Mouse (Mus musculus): ENCODE measurements around the gene Klk4.

GRCm38 (mm10) chr7:43883547-43883946 is 2.6 kb downstream of the Klk4 start:
- TF ChIP-seq GATA1 (IDR thresholded peaks at IDR 0.05; ENCODE audit: low read length) (no peak), TAL1 (IDR thresholded peaks at IDR 0.05; ENCODE audit: low read length) (no peak)

Data from erythroblast, embryonic 14.5 days (primary cell).